Mouse (Mus musculus) MN1 (cell line): ENCODE results near the gene Pcp4.
"Not testable (repeated sequence)": the region's sequence is repeated elsewhere in the genome, so short reads cannot be mapped to it uniquely, and the experiment has no call there.

Source experiments
- DNase-seq: peaks from one replicate; pipeline ENCODE4 v3.0.0-alpha.2; 2016; ENCODE audit warnings: low spot score

The Pcp4 gene

GRCm38 (mm10) chr16:96467445-96467844 lies at the start of gene Pcp4:
Gene Pcp4, plus strand, starts transcription at chr16:96467606.
- peak; percentile 92 for DNase-seq

GRCm38 (mm10) chr16:96425044-96425443 lies 42.4 kb upstream of the Pcp4 start:
- no peak for DNase-seq

- no peak for DNase-seq
These were observed 40.7 kb upstream of the Pcp4 start for GRCm38 (mm10) chr16:96426671-96427070.

GRCm38 (mm10) chr16:96429046-96429445 lies 38.4 kb upstream of the Pcp4 start:
- no peak for DNase-seq

GRCm38 (mm10) chr16:96433266-96433665 lies 34.1 kb upstream of the Pcp4 start:
- DNase-seq: no peak

GRCm38 (mm10) chr16:96434024-96434785 lies 33.2 kb upstream of the Pcp4 start:
- peak; percentile 25 for DNase-seq

GRCm38 (mm10) chr16:96438946-96439345 lies 28.5 kb upstream of the Pcp4 start:
- DNase-seq: no peak

- DNase-seq: no peak
These were observed 27.7 kb upstream of the Pcp4 start for GRCm38 (mm10) chr16:96439682-96440081.

- no peak for DNase-seq
These were observed 26.5 kb upstream of the Pcp4 start for GRCm38 (mm10) chr16:96440871-96441270.

- DNase-seq: no peak
These were observed 25.6 kb upstream of the Pcp4 start for GRCm38 (mm10) chr16:96441826-96442225.

- DNase-seq: no peak
These were observed 23.9 kb upstream of the Pcp4 start, which contains the start of gene Itgb2l for GRCm38 (mm10) chr16:96443468-96443867. Gene Itgb2l, minus strand, starts transcription at chr16:96443619.

GRCm38 (mm10) chr16:96450871-96451270 lies 16.5 kb upstream of the Pcp4 start:
- DNase-seq: not testable (repeated sequence)

GRCm38 (mm10) chr16:96454086-96454485 lies 13.3 kb upstream of the Pcp4 start:
- no peak for DNase-seq

GRCm38 (mm10) chr16:96457612-96458011 lies 9.8 kb upstream of the Pcp4 start:
- no peak for DNase-seq

- no peak for DNase-seq
These were observed 8.1 kb upstream of the Pcp4 start for GRCm38 (mm10) chr16:96459356-96459755.

- DNase-seq: no peak
These were observed 6.6 kb upstream of the Pcp4 start for GRCm38 (mm10) chr16:96460788-96461187.

- DNase-seq: peak; percentile 61
These were observed 605 bp downstream of the Pcp4 start for GRCm38 (mm10) chr16:96468011-96468410.

GRCm38 (mm10) chr16:96468698-96469097 lies 1.3 kb downstream of the Pcp4 start:
- DNase-seq: peak; percentile 94

- DNase-seq: no peak
These were observed 2.2 kb downstream of the Pcp4 start for GRCm38 (mm10) chr16:96469640-96470039.

GRCm38 (mm10) chr16:96472361-96472760 lies 5.0 kb downstream of the Pcp4 start:
- peak; percentile 68 for DNase-seq

- no peak for DNase-seq
These were observed 5.4 kb downstream of the Pcp4 start for GRCm38 (mm10) chr16:96472816-96473215.

- DNase-seq: no peak
These were observed 6.8 kb downstream of the Pcp4 start for GRCm38 (mm10) chr16:96474185-96474584.

- no peak for DNase-seq
These were observed 14.4 kb downstream of the Pcp4 start for GRCm38 (mm10) chr16:96481791-96482190.
